Mouse (Mus musculus): ENCODE measurements around the gene Arrdc2.
A peak's percentile ranks its signal among the peaks of the same experiment; 100 is the strongest.

Arrdc2 gene

GRCm38 (mm10) chr8:70804481-70805206 is 34.9 kb downstream of the Arrdc2 start, which contains the start of gene Mast3:
Gene Mast3 (minus strand): TSS chr8:70805054.
- DNase-seq, result no peak

DNA sequence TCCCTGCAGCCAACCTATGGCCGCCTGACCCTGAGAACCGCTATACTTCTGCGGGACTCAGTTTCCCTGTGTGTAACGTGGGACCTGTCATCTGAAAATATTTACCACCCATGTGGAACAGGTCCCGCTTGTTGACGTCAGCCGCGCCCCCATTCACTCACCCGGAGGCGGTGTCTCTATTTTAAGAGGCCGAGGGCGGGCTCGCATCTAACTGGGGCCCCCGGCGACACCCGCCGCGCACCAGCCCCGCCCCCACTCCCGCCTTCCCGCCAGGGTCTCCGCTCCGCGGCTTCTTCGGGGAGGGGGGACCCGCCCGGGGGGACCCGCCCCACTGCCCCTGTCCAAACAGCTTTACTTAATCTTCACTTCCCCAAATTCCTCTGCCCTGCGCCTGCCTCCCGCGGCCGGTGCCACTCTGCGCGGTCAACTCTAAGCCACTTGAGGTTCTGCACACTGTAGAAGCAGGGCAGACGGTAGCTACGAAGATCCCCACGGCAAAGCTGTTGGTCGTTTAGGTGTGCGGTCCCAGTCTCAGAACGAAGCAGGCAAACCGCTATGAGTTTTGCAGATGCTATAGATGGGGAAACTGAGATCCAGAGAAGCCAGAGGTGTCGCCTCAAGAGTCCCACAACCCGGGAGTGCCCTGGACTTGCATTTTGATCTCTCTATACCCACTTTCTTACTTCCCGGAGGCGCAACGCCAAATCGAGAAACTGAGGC is 35.6 kb downstream of the Arrdc2 start:
- DNase-seq, result no peak

DNA sequence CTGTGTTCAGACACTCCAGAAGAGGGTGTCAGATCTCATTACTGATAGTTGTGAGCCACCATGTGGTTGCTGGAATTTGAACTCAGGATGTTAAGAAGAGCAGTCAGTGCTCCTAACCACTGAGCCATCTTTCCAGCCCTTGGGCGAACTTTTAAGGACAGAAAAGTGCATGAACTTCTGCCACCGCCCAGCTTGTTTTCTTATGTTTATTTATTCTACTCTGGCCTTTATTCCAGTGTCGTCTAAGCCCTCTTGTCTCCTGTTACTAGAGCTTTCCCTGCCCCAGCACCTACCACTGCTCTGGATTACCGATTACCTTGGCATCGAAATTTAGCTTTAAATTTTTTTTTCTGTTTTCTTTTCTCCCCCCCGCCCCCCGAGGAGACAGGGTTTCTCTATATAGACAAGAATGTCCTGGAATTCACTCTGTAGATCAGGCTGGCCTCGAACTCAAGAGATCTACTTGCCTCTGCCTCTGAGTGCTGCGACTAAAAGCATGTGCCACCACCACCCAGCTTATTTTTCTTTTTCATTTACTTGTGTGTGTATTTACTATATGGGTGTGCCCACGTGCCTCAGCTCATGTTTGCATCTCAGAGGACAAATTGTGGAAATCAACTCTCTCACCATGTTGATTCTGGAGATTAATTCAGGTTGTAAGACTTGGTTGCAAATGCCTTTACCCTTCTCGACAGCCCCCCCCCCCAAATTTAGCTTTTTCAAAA is 36.6 kb downstream of the Arrdc2 start:
- DNase-seq, result no peak

DNA sequence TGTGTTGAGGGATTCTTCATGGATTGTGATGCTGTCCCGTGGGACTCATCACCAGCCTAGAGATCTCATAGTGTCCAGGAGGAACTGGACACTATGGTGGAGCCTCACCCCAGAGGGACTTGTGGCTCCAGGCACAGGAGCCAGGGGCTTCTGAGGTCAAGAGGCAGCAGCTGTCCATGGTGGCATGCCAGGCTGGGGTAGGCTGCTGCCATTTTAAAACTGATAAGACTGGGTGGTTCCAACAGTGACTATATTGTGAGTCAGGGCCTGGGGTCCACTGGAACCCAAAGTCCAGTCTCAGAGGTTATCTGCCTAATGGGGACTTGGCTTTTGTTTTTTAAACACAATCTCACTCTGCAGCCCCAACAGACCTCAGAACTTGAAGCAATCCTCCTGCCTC is 37.7 kb downstream of the Arrdc2 start:
- DNase-seq, result no peak

DNA sequence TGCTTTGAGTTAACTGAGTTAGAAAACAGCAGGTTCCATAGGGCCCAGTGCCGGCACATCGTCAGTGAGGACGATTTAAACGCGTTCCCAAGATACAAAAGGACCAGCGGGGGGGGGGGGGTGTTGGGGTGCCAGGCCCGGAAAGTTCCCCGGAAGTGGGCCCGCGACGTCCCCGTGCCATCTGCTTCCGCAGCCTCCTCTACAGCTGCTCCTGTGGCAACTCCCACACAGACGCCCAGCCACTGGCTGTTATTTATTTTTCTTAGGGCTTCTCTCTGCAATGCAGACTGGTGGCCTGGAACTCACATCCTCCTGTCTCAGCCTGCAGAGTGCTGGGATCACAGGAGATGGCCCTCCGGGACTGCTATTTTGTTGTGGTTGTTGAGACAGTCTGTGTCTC is 38.4 kb downstream of the Arrdc2 start:
- no peak for DNase-seq

DNA sequence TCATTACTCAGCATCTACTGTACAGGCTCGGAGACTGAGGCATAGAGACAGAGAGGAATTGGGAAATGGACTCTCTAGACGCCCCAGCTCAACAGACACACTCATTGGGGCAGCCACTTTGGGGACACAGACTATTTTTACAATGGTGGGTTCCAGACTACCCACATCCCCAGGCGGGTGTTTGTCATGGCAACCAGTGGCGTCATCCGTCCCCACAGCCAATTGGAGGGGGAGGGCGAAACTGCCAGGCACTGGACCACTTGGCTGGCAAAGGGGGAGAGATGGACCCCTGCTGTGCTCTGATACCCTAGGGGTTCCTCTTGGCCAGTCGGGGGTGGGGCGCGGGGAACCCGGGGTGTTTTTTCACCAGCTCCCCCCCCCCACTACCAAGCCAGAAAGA is 38.9 kb downstream of the Arrdc2 start:
- no peak for DNase-seq

- DNase-seq, result peak; percentile 24
Observed at GRCm38 (mm10) chr8:70798281-70798680, 41.2 kb downstream of the Arrdc2 start.

GRCm38 (mm10) chr8:70797081-70798070 is 42.1 kb downstream of the Arrdc2 start:
- DNase-seq, result peak; percentile 78

GRCm38 (mm10) chr8:70796403-70797080 is 43.0 kb downstream of the Arrdc2 start:
- no peak for DNase-seq

DNA sequence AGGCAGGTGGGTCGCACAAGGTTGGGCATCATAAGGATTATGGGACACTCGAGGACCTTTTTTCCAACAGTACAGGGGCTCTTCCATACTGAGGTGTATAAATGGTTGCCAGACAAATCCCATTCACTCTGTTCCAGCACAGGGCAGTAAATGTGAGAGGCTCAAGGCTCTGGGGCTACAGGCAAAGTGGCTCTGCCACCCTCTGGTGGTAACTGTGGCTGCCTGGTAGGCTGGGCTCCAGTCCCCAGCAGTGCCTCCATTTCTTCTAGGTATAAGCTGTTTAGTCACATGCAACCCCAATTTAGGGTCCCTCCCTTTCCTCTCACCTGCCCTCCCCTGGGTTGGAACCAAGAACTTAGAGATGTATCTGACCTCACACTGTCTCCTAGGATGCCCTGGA is 44.1 kb downstream of the Arrdc2 start:
- peak; percentile 21 for DNase-seq

- DNase-seq, result peak; percentile 20
Observed at GRCm38 (mm10) chr8:70794215-70794614, 45.3 kb downstream of the Arrdc2 start.

GRCm38 (mm10) chr8:70792700-70793099 is 46.8 kb downstream of the Arrdc2 start:
- DNase-seq, result peak; percentile 73

DNA sequence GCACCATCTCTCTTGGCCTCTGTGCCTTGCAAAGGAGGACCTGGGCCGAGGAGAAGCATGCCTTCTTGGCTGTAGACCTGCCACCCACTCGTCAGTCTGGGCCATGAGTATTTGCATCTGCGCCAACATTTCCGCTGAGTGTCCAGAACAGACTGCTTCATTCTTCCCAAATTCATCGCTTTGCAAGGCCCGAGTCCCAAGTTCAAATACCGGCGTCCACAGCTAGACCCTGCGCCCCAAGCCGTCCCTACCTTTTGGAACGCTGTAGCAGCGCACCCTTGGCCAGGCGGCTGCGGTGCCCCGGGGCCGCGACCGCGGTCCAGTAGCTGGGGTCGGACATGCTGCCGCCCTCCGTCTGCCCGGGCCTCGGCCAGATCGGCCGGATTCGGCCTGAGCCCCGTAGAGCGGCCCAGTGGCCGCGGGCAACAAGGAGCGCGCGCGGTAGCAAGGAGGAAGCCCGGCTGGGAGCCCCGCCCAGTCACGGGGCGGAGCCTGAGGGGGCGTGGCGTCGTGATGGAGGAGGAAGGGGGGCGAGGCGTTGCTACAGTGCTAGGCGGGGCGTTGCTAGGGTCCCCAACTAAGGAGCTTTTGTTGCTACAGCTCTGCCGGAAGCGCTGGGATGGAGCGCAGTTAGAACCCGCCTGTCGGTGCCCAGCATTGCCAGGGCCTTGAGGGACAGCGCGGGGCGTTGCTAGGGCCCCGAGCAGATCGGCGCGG is 47.4 kb downstream of the Arrdc2 start:
- DNase-seq, result peak; percentile 89

DNA sequence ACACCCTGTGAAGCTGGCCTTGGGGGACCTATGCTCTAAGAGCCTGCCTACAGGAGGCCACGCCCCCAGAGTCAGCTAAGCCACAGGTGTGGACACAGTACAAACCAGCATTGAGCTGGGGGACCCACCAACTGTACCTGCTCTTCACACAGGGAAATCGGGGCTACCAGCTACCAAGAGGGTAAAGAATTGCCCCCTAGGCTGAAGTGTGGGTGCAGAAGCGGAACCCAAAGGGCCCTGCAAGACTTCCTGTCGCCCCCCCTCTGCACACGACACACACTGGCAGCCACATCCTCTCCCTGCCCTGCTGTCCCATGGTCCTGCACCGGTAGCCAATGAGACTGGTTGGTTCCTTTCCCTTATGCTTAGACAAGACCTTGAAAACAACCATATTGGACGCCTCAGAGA is 48.2 kb downstream of the Arrdc2 start:
- DNase-seq, result no peak

GRCm38 (mm10) chr8:70790846-70791245 is 48.7 kb downstream of the Arrdc2 start:
- peak; percentile 29 for DNase-seq

DNA sequence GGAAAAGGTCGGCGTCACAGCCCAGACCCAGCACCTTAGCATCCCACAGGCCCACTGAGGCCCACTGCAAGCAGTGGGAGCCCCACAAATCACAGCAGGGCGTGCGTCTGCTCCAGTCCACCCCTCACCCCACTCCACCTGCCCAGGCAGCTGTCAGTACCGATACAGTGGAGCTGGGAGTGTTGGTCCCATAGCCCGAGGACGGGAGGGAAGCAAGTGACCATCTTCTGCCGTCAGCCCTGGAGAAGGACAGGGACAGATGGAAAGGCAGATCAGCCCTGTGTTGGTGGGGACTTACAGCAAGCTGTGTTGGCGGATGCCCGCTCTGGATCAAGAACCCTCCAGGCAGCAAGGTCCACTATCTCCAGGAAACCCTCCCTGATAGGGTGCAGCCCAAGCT is 50.5 kb downstream of the Arrdc2 start:
- DNase-seq, result peak; percentile 35

- peak; percentile 89 for DNase-seq
Observed at GRCm38 (mm10) chr8:70787941-70788667, 51.4 kb downstream of the Arrdc2 start.

DNA sequence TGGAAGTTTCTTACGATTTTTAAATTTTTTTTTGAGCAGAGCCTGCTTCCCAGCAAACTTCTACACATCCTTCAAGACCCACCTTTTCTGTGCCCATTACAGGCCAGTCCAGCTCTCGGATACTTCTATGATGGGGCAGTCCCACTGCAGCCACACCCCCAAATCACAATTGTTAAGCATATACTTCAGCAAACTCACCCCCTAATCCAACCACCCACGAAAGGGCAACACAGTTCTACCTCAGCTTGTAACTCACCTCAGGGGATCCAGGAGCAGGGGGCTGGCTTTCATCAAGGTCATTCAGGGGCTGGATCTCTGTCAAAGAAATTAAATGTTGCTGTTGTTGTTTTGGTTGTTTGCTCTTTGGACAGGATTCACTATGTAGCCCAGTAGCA is 52.5 kb downstream of the Arrdc2 start:
- peak; percentile 27 for DNase-seq

GRCm38 (mm10) chr8:70786291-70787050 is 53.0 kb downstream of the Arrdc2 start:
- peak; percentile 35 for DNase-seq
